Mouse (Mus musculus) small intestine, adult 2 months (tissue): ENCODE measurements around the gene Faap20.

ENCODE experiments used
- CTCF ChIP-seq: fragments of 200-500 bp; IDR thresholded peaks from 2 replicates; pipeline ENCODE4 v1.5.1; 2012; ENCODE audit warnings: low read depth, mild to moderate bottlenecking, control low read depth, inconsistent platforms, low read length, moderate library complexity, mixed read lengths; ENCODE audit not compliant: insufficient replicate concordance, insufficient read length; ENCODE audit errors: extremely low read depth
- POLR2A ChIP-seq: fragments of 200-500 bp; IDR thresholded peaks from 2 replicates; pipeline ENCODE4 v1.6.1; 2012; ENCODE audit warnings: low read depth, mild to moderate bottlenecking, control low read depth, inconsistent platforms, low read length, moderate library complexity

DNA sequence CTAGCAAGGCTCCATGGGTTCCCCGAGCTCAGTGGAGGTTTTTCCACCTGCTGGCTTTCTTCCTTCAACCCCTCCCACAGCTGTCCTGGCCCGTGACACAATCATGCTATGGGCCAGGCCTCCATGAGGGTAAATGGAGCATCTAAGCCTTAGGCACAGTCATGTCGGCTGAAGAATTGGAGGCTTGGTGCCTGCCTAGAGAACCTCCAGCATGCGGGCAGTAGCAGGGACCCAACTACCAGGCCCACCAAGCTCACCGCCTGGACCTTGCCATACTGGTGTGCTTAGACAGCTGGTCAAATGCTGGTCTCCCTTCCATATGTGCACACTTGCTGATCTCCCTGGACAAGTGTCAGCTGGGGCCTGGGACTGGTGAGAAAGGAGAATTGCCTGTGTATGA, 23.7 kb upstream of the Faap20 start:
- TF ChIP-seq CTCF (no peak), POLR2A (no peak)
